Mouse (Mus musculus): ENCODE measurements at regions not wholly inside any gene's neighbourhood (a gene's known extent, or its start where the extent isn't known, plus 50 kb on each side); places are given as distances from the start of the nearest gene placed in this dataset.

DNA sequence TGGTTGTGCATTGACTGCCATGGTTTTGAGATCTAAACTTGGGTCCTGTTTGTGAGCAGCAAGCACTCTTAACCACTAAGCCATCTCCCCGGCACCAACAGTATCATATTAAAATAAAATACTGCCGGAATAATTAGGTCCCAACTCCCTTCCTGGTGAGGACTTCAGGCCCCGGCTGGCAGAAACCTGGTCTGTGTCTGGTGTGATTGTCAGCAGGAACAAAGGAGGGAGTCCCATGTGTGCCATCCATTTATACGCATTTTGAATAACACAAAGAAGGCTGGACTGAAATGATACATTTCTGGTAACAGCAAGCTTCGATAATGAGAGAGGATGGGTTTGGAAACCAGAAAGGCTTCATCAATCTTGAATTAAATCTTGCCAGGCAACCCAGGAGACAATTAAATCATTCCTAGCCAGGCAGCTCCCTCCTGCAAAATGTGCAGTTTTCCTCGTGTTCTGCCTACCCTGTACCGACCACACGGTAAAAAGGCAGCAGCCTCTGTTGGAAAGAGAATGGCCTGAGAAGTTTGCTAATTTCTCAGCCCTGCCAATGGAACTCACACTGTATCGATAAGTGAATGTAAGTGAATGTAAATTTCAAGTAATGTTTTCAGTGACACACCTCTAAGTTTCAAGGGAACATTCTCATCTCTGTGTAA is 80.5 kb upstream of the Zwint start:
- DNase-seq (ENCODE audit: low spot score): no peak
- no peak overlapping the region for H3K4me2 ChIP-seq (ENCODE audit: low read depth, low read length)
- H3K27ac ChIP-seq (ENCODE audit: low read depth): no peak overlapping the region
- H3K36me3 ChIP-seq (replicated peaks; ENCODE audit: control insufficient read depth, insufficient read depth, low read length): no peaks in the 10 kb centered on the region
- H3K27me3 ChIP-seq (ENCODE audit: control insufficient read depth, insufficient read depth, low read length): no peaks in the 10 kb centered on the region
- no peaks in the 10 kb centered on the region for H3K4me1 ChIP-seq (ENCODE audit: control insufficient read depth, insufficient read depth)
- H3K9me3 ChIP-seq (replicated peaks; ENCODE audit: control insufficient read depth, low read length): no peaks in the 10 kb centered on the region
- WGBS: 76% methylated on average over 9 of the region's 9 CpGs
- H3K4me3 ChIP-seq (ENCODE audit: low read depth, low read length): no peak overlapping the region
- no peak overlapping the region for H3K9ac ChIP-seq (replicated peaks; ENCODE audit: low read depth, low read length)
- no peak for ATAC-seq (ENCODE audit: insufficient read depth, low read depth)
- TF ChIP-seq CTCF (IDR thresholded peaks at IDR 0.05; ENCODE audit: low read depth): no peak
- no peak for TF ChIP-seq EP300 (IDR thresholded peaks at IDR 0.05; ENCODE audit: low read depth)

DNA sequence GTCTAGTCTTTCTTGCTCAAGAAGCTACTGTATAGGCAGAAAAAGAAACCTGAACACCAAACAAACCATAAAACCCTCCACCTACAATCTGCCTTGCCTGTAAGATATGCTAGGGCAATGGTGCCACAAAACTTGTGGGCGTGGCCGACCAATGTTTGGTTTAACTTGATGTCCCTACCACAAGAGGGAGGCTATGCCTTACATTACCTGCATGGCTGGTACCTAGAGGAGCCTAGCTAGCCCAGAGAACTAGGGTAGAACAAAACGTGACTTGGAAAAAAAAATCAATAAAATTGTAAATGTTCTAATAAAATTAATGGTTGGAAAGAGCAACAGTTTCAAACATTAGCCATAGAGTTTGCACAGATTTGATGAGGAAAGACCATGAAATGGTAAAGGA is 76.9 kb upstream of the Zwint start:
- DNase-seq (ENCODE audit: low spot score): no peak
- H3K4me2 ChIP-seq (ENCODE audit: low read depth, low read length): no peak overlapping the region
- no peaks in the 10 kb centered on the region for H3K36me3 ChIP-seq (replicated peaks; ENCODE audit: control insufficient read depth, insufficient read depth, low read length)
- no peak for ATAC-seq (ENCODE audit: insufficient read depth, low read depth)
- H3K9me3 ChIP-seq (replicated peaks; ENCODE audit: control insufficient read depth, low read length): no peaks in the 10 kb centered on the region
- H3K4me3 ChIP-seq (ENCODE audit: low read depth, low read length): no peak overlapping the region
- no peak overlapping the region for H3K27ac ChIP-seq (ENCODE audit: low read depth)
- 82% methylated on average over 3 of the region's 3 CpGs for WGBS
- no peak overlapping the region for H3K9ac ChIP-seq (replicated peaks; ENCODE audit: low read depth, low read length)
- no peaks in the 10 kb centered on the region for H3K4me1 ChIP-seq (ENCODE audit: control insufficient read depth, insufficient read depth)
- no peak for TF ChIP-seq CTCF (IDR thresholded peaks at IDR 0.05; ENCODE audit: low read depth)
- no peak for TF ChIP-seq EP300 (IDR thresholded peaks at IDR 0.05; ENCODE audit: low read depth)
- H3K27me3 ChIP-seq (ENCODE audit: control insufficient read depth, insufficient read depth, low read length): no peaks in the 10 kb centered on the region

DNA sequence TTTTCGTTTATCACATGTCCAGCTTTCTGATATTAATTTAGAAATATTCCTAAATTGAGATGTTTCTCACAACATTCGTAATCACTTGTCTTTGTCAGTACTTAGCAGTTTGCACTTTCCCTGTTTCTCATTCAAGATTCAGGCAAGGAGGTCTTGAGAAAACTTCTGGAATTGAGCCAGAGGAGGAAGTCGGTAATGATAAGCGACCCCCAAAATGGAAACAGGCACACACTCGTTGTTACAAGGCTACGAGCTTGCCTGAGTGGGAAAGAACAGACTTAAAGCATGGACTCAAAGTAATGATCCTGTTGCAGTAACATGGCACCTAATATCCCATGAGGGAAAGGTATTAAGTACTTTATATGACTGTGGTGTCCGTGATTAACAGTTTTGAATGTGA is 76.1 kb upstream of the Zwint start:
- WGBS: 35% methylated on average over 7 of the region's 7 CpGs
- Histone ChIP-seq H3K27me3 (ENCODE audit: control insufficient read depth, insufficient read depth, low read length) (no peaks in the 10 kb centered on the region), H3K36me3 (replicated peaks; ENCODE audit: control insufficient read depth, insufficient read depth, low read length) (no peaks in the 10 kb centered on the region), H3K4me1 (ENCODE audit: control insufficient read depth, insufficient read depth) (no peaks in the 10 kb centered on the region), H3K4me3 (ENCODE audit: low read depth, low read length) (no peak overlapping the region), H3K27ac (ENCODE audit: low read depth) (no peak overlapping the region), H3K9ac (replicated peaks; ENCODE audit: low read depth, low read length) (no peak overlapping the region), H3K9me3 (replicated peaks; ENCODE audit: control insufficient read depth, low read length) (no peaks in the 10 kb centered on the region), H3K4me2 (ENCODE audit: low read depth, low read length) (no peak overlapping the region)
- ATAC-seq (ENCODE audit: insufficient read depth, low read depth) (no peak), DNase-seq (ENCODE audit: low spot score) (no peak)
- TF ChIP-seq EP300 (IDR thresholded peaks at IDR 0.05; ENCODE audit: low read depth) (no peak), CTCF (IDR thresholded peaks at IDR 0.05; ENCODE audit: low read depth) (no peak)

DNA sequence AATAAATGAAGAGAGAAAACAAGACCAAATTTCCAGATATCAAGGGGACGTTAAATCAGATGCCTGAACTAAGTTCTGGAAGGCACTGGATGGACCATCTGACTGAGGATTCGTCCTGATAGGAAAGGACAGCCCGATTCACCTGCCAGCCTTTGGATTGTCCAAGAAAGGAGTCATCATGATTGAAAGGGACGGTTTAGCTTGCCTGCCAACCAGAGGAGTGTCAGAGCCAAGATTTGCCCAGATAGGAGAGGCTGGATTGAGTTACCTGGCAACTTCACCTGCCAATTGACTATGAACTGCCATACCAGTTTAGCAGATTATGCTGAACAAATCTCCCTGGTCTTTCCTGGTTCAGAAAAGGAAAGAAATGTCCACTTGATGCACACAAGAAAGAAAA is 73.3 kb upstream of the Zwint start:
- WGBS: 69% methylated on average over 4 of the region's 4 CpGs
- Histone ChIP-seq H3K27ac (ENCODE audit: low read depth) (no peak overlapping the region), H3K27me3 (ENCODE audit: control insufficient read depth, insufficient read depth, low read length) (no peaks in the 10 kb centered on the region)

DNA sequence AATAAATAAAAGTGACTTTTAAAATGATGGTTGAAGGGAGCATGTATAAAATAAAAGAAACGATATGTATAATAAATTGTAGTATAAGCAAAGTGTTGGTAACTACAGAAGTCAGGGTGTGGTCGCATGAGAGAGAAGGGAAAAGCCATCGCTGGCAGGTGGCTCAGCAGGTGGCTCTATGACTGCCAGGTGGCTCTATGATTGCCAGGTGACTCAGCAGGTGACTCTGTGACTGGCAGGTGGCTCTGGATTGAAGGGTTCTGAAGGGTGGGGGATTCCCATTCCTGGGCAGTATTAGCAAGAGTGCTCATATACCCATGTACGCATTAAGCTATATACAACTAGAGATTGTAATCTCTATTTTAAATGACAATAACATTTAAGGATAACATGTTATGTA is 66.1 kb upstream of the Zwint start:
- no peak overlapping the region for H3K27ac ChIP-seq (ENCODE audit: low read depth)
- no peak for DNase-seq (ENCODE audit: low spot score)
- TF ChIP-seq CTCF (IDR thresholded peaks at IDR 0.05; ENCODE audit: low read depth) (no peak), EP300 (IDR thresholded peaks at IDR 0.05; ENCODE audit: low read depth) (no peak)
- 75% methylated on average over 4 of the region's 4 CpGs for WGBS
- no peaks in the 10 kb centered on the region for H3K27me3 ChIP-seq (ENCODE audit: control insufficient read depth, insufficient read depth, low read length)
- H3K4me1 ChIP-seq (ENCODE audit: control insufficient read depth, insufficient read depth): no peaks in the 10 kb centered on the region
- H3K9me3 ChIP-seq (replicated peaks; ENCODE audit: control insufficient read depth, low read length): no peaks in the 10 kb centered on the region
- no peak overlapping the region for H3K4me2 ChIP-seq (ENCODE audit: low read depth, low read length)
- no peak overlapping the region for H3K9ac ChIP-seq (replicated peaks; ENCODE audit: low read depth, low read length)
- no peak for ATAC-seq (ENCODE audit: insufficient read depth, low read depth)
- H3K4me3 ChIP-seq (ENCODE audit: low read depth, low read length): no peak overlapping the region
- H3K36me3 ChIP-seq (replicated peaks; ENCODE audit: control insufficient read depth, insufficient read depth, low read length): no peaks in the 10 kb centered on the region

More for the DNA sequence above, 73.3 kb upstream of the Zwint start:
- Histone ChIP-seq H3K4me2 (ENCODE audit: low read depth, low read length) (no peak overlapping the region), H3K36me3 (replicated peaks; ENCODE audit: control insufficient read depth, insufficient read depth, low read length) (no peaks in the 10 kb centered on the region), H3K9ac (replicated peaks; ENCODE audit: low read depth, low read length) (no peak overlapping the region), H3K9me3 (replicated peaks; ENCODE audit: control insufficient read depth, low read length) (no peaks in the 10 kb centered on the region), H3K4me1 (ENCODE audit: control insufficient read depth, insufficient read depth) (no peaks in the 10 kb centered on the region), H3K4me3 (ENCODE audit: low read depth, low read length) (no peak overlapping the region)
- ATAC-seq (ENCODE audit: insufficient read depth, low read depth) (no peak), DNase-seq (ENCODE audit: low spot score) (no peak)
- TF ChIP-seq EP300 (IDR thresholded peaks at IDR 0.05; ENCODE audit: low read depth): no peak
- no peak for TF ChIP-seq CTCF (IDR thresholded peaks at IDR 0.05; ENCODE audit: low read depth)

DNA sequence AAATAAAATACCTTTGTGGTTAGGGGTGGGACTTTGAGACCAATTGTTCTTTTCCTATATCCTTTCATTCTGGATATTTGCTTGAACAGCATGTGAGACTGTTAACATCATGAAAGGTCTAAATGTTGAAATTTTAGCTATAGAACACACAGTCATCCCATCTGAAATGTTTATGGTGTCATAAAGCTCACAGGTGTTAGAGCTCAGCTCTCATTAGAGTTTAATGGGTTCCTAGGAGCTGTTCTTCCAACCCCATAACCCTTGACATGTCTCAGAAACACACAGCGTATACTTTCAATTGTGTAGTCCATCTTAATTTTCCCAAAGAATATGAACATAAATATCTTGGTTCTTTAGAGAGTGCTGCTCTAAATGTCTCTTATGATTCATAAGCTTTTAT is 61.6 kb upstream of the Zwint start:
- no peaks in the 10 kb centered on the region for H3K4me1 ChIP-seq (ENCODE audit: control insufficient read depth, insufficient read depth)
- H3K27me3 ChIP-seq (ENCODE audit: control insufficient read depth, insufficient read depth, low read length): no peaks in the 10 kb centered on the region
- H3K4me2 ChIP-seq (ENCODE audit: low read depth, low read length): no peak overlapping the region
- no peaks in the 10 kb centered on the region for H3K9me3 ChIP-seq (replicated peaks; ENCODE audit: control insufficient read depth, low read length)
- no peak overlapping the region for H3K4me3 ChIP-seq (ENCODE audit: low read depth, low read length)
- no peak overlapping the region for H3K27ac ChIP-seq (ENCODE audit: low read depth)
- WGBS: 85% methylated on average over 1 of the region's 1 CpGs
- TF ChIP-seq CTCF (IDR thresholded peaks at IDR 0.05; ENCODE audit: low read depth) (no peak), EP300 (IDR thresholded peaks at IDR 0.05; ENCODE audit: low read depth) (no peak)
- DNase-seq (ENCODE audit: low spot score): no peak
- H3K9ac ChIP-seq (replicated peaks; ENCODE audit: low read depth, low read length): no peak overlapping the region
- ATAC-seq (ENCODE audit: insufficient read depth, low read depth): no peak
- H3K36me3 ChIP-seq (replicated peaks; ENCODE audit: control insufficient read depth, insufficient read depth, low read length): no peaks in the 10 kb centered on the region

Data from heart, postnatal 0 days (tissue).